Mouse (Mus musculus) ovary, postnatal 36 days (tissue): ENCODE measurements around the gene Cdh22.

Experiments used
- DNase-seq: peaks from one replicate; pipeline ENCODE4 v3.0.0; 2022; ENCODE audit warnings: low spot score, mixed read lengths

Gene Cdh22

GRCm38 (mm10) chr2:165153006-165153405 is 81.6 kb downstream of the Cdh22 start:
- no peak for DNase-seq

GRCm38 (mm10) chr2:165149741-165150140 is 84.9 kb downstream of the Cdh22 start:
- no peak for DNase-seq

GRCm38 (mm10) chr2:165145821-165146220 is 88.8 kb downstream of the Cdh22 start:
- DNase-seq, result no peak

- DNase-seq, result no peak
Measured at GRCm38 (mm10) chr2:165143487-165143886, 91.2 kb downstream of the Cdh22 start.

DNA sequence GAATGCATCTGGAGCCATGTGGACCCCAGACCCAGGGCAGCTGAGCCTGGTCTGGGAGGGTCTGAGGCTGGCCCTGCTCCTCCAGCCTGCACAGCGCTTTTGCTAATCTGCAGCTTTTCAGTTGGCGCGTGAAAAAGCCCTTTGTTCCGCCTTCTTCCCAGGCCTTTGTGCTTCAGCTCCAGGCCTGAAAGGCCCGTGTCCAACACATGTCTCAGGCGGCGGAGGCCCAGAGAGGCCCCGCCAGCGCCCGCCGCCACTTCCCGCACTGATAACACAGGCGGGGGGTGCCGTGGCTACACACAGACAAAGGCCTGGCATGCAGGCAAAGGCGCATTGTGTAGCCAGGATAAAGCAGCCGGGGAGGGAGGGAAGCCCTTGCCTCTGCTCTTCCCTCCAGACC is 98.6 kb downstream of the Cdh22 start:
- no peak for DNase-seq

GRCm38 (mm10) chr2:165133566-165133965 is 101.1 kb downstream of the Cdh22 start:
- DNase-seq, result peak; percentile 23

GRCm38 (mm10) chr2:165131428-165131827 is 103.2 kb downstream of the Cdh22 start:
- no peak for DNase-seq

GRCm38 (mm10) chr2:165129189-165129588 is 105.5 kb downstream of the Cdh22 start:
- no peak for DNase-seq

DNA sequence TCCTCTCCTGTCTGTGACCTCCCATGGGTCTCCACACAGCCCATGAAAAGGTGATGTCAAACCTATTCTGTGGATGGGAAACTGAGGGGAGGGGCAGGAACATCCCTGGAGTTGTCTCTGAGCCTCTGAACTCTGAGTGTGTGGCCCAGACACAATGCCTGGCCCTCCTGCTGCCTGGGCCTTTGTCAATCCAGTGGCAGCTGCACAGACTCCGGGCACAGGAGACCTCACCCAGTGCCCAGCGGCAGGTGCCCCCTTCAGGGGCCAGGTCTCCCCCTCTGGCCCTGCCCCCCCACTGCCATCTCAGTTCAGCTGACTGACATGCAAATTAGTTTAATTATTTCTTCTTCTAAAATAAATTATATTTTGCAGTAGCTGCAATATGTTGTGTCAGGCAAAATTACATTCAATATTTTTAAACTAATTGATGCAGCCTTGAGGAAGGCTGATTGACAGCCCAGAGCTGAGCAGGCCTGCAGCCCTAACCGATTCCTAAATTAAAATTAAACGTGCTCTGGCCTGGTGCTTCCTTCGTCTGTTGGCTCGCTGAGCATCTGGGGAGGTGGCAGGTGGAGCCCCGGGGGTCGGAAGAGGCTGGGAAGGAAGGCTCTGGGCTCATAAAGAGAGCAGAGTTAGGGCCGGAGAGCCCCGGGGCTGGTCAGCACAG is 107.6 kb downstream of the Cdh22 start:
- no peak for DNase-seq

DNA sequence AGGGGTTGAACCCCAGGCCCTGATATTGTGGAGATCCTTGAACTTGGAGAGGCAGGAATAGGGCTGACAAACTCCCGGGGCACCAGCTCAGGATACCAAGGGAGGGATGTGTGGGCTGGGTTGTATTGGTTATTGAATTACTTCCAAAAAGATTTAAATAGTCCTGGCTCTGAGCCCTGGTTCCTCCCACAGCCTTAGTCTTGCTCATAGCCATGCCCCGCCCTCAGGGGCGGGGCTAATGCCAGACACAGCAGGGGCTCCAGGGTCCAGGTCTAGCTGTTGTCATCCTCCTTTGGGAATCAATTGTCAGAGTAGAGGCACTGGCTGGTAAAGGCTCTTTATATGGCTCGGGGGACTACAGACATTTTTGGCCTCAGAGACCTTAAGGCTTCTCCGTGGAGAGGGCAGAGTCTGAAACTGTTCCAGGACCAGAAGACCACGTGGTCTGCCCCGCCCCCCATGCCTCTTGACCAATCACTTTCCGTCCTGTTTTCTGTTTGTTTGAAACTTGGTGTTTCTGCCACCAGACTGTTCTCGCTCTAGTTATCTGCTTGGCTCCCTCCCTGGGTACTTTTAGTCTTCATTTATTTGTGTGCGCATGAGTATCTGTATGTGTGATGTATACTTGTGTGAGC is 113.3 kb downstream of the Cdh22 start:
- no peak for DNase-seq

- DNase-seq, result no peak
Measured at GRCm38 (mm10) chr2:165120765-165121164, 113.9 kb downstream of the Cdh22 start.

GRCm38 (mm10) chr2:165113733-165114132 is 120.9 kb downstream of the Cdh22 start:
- DNase-seq, result no peak

DNA sequence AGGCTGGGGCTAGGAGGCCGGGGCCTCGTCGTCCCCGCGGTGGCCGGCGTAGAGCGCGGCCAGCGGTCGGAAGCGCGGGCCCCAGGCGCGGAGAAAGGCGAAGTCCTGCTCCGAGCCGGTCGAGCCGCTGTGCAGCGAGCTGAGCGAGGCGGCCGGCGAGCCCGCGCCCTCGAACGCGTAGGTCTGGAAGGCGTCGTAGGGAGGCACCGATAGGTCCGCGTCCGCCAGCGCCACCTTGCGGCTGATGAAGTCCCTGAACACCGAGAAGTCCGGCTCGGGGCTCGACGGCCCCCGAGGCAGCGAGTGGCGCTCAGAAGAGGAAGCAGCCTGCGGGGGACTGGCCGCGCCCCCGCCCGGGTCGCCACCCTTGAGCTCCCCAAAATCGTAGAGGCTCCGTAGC is 122.5 kb downstream of the Cdh22 start:
- peak; percentile 82 for DNase-seq

DNA sequence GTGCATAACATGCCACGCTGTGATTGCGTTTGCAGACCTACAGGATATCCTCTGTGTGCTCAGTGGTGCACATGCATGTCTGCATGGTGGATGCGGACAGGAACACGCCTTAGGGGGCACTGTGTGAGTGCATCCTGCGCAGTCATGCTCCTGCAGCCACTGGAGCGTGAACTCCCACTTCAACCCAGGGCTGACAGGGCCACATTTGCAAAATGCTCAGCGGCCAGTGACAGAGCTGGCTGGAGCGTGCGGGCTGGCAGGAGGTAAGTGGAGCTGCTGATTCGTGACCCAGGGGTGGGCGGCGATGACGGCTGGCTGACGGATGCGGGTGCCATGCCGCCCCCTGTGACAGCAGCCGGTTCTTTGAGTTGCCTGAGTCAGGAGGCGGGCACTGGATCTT is 128.1 kb downstream of the Cdh22 start:
- no peak for DNase-seq

GRCm38 (mm10) chr2:165105513-165106079 is 129.1 kb downstream of the Cdh22 start:
- DNase-seq, result no peak

DNA sequence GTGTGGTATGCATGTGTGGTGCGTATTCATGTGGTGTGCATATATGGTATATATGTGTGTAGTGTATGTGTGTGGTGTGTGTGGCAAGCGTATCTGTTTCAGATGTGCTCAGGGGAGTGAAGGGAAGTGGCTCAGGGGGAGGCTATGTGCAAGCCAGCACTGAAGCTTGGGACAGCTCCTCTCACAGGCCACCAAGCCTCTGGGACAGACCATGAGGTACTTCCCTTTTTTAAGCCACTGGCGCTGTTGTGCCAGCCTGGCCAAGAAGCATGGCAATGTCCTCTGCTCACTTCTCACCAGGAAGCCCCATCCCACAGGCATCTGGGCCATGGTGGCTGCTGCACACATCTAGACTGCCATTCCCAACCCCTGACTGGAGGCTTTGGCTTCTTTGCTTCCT is 131.7 kb downstream of the Cdh22 start:
- no peak for DNase-seq

GRCm38 (mm10) chr2:165100749-165101148 is 133.9 kb downstream of the Cdh22 start:
- no peak for DNase-seq

DNA sequence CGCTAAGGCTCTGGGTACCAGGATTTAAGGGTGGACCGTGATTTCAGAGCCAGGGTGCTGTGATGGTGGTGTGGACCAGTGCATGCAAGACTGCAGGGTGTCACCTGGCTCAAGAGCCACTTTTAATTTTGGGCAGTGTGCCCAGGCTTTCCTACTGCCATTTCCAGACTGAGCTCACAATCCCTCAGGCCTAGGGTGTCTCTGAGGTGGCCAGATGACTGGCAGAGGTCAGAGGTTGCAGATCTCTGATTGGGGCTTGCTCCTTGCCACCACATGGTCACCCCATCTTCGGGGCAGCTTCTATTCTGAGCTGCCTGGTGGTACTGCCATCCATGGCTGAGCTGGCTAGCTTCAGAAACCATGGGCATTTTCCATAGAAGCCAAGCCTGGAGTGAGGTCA is 135.8 kb downstream of the Cdh22 start:
- no peak for DNase-seq

GRCm38 (mm10) chr2:165096367-165096766 is 138.3 kb downstream of the Cdh22 start:
- DNase-seq, result no peak

GRCm38 (mm10) chr2:165092393-165092792 is 142.3 kb downstream of the Cdh22 start:
- DNase-seq, result no peak

- no peak for DNase-seq
Measured at GRCm38 (mm10) chr2:165091433-165091965, 143.2 kb downstream of the Cdh22 start.

- no peak for DNase-seq
Measured at GRCm38 (mm10) chr2:165090650-165091049, 144.0 kb downstream of the Cdh22 start, which contains the start of gene 1700025C18Rik. TSS of gene 1700025C18Rik (minus strand) at chr2:165090750.

- DNase-seq, result no peak
Measured at GRCm38 (mm10) chr2:165089470-165089869, 145.2 kb downstream of the Cdh22 start.
